Mouse (Mus musculus) megakaryocyte progenitor cell, adult 5-6 weeks (primary cell): Measurements from ENCODE around the gene Pfn1. TPM values are rescaled to one million over a fixed set of nuclear protein-coding genes. Genes with fewer than 3 reads are reported as not detected.

Experiments
- ATAC-seq: replicated peaks from 2 replicates; pipeline ENCODE4 v1.8.0; 2016; ENCODE audit warnings: mild to moderate bottlenecking, moderate TSS enrichment, inconsistent platforms; ENCODE audit not compliant: poor library complexity
- total RNA-seq, 2 experiments: library from RNA; stranded (forward) in 1 of 2; stranded (reverse) in 1 of 2; fragments of 157-497, 149-512 nt in 1 of 2; fragments of 200-1000 nt in 1 of 2; gene quantifications; 2 replicates each; pipeline versions ENCODE4 v1.2.3 to v1.2.4; 2015 to 2017

Gene Pfn1
- total RNA-seq, 2 experiments from 2014 or later: 574 to 1,218 TPM

DNA sequence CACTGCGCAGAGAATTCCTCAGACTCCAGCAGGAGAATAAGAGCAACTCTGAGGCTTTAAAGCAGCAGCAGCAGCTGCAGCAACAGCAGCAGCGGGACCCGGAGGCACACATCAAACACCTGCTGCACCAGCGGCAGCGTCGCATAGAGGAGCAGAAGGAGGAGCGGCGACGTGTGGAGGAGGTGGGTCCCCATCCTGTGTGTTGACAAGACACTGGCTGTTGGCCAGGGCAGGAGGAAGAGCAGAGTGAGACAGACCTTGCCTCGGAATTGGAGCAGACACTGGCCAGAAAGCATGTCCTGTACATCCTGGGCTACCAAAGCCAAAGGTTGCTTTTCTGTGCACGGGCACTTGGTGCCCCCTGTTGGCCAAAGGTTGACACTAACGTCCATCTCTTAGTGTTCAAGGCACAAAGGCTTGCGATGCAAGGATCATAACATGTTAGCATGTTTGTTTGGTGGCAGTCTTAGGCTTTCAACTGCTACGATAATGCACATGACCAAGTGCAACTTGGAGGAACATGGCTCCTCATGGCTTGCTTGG lies 49.3 kb downstream of the Pfn1 start:
- ATAC-seq: peak; percentile 86

Other genes with a start within 250 kb of the Pfn1 start
- gene Pelp1, start 244.6 kb downstream of the Pfn1 start, total RNA-seq (2015): 27.1 and 28.4 TPM in 2 replicates
- gene Pelp1, start 244.6 kb downstream of the Pfn1 start, total RNA-seq (2017): 9.5 and 16.8 TPM in 2 replicates
- gene Arrb2, start 222.0 kb downstream of the Pfn1 start, total RNA-seq (2015): 43.9 and 47.7 TPM in 2 replicates
- gene Arrb2, start 222.0 kb downstream of the Pfn1 start, total RNA-seq (2017): 31.4 and 48.0 TPM in 2 replicates
- 36.7 and 37.1 TPM in 2 replicates for gene Med11, start 202.7 kb downstream of the Pfn1 start, total RNA-seq (2015)
- gene Med11, start 202.7 kb downstream of the Pfn1 start, total RNA-seq (2017): 37.0 and 40.2 TPM in 2 replicates
- not detected in 2 replicates for gene Zmynd15, start 195.2 kb downstream of the Pfn1 start, total RNA-seq (2015)
- gene Zmynd15, start 195.2 kb downstream of the Pfn1 start, total RNA-seq (2017): 0.25 TPM in 1 of 2 replicates, not detected in the other
- 0.29 and 0.67 TPM in 2 replicates for gene Cxcl16, start 194.7 kb downstream of the Pfn1 start, total RNA-seq (2015)
- 0.24 TPM in 1 of 2 replicates, not detected in the other for gene Cxcl16, start 194.7 kb downstream of the Pfn1 start, total RNA-seq (2017)
- gene Tm4sf5, start 149.4 kb downstream of the Pfn1 start, total RNA-seq (2015): not detected in 2 replicates
- not detected in 2 replicates for gene Tm4sf5, start 149.4 kb downstream of the Pfn1 start, total RNA-seq (2017)
- gene Vmo1, start 140.0 kb downstream of the Pfn1 start, total RNA-seq (2015): not detected in 2 replicates
- not detected in 2 replicates for gene Vmo1, start 140.0 kb downstream of the Pfn1 start, total RNA-seq (2017)
- not detected in 2 replicates for gene Gltpd2, start 135.4 kb downstream of the Pfn1 start, total RNA-seq (2015)
- not detected in 2 replicates for gene Gltpd2, start 135.4 kb downstream of the Pfn1 start, total RNA-seq (2017)
- 141 and 153 TPM in 2 replicates for gene Psmb6, start 129.3 kb downstream of the Pfn1 start, total RNA-seq (2015)
- gene Psmb6, start 129.3 kb downstream of the Pfn1 start, total RNA-seq (2017): 272 and 309 TPM in 2 replicates
- gene Gm40193, start 121.7 kb downstream of the Pfn1 start, total RNA-seq (2015): not detected in 2 replicates
- not detected in 2 replicates for gene Gm40193, start 121.7 kb downstream of the Pfn1 start, total RNA-seq (2017)
- 0.07 and 0.90 TPM in 2 replicates for gene Pld2, start 114.6 kb downstream of the Pfn1 start, total RNA-seq (2015)
- gene Pld2, start 114.6 kb downstream of the Pfn1 start, total RNA-seq (2017): 0.25 and 0.81 TPM in 2 replicates
- 14.4 and 18.0 TPM in 2 replicates for gene Mink1, start 91.8 kb downstream of the Pfn1 start, total RNA-seq (2015)
- 12.5 and 16.5 TPM in 2 replicates for gene Mink1, start 91.8 kb downstream of the Pfn1 start, total RNA-seq (2017)
- gene 4930544D05Rik, start 38.8 kb downstream of the Pfn1 start, total RNA-seq (2015): not detected in 2 replicates
- not detected in 2 replicates for gene 4930544D05Rik, start 38.8 kb downstream of the Pfn1 start, total RNA-seq (2017)
- not detected in 2 replicates for gene Chrne, start 35.4 kb downstream of the Pfn1 start, total RNA-seq (2015)
- 0.17 TPM in 1 of 2 replicates, not detected in the other for gene Chrne, start 35.4 kb downstream of the Pfn1 start, total RNA-seq (2017)
- gene Gp1ba, start 15.5 kb downstream of the Pfn1 start, total RNA-seq (2015): 0.66 and 2.3 TPM in 2 replicates
- gene Gp1ba, start 15.5 kb downstream of the Pfn1 start, total RNA-seq (2017): 0.08 and 0.20 TPM in 2 replicates
- 39.3 and 44.8 TPM in 2 replicates for gene Rnf167, start 7.4 kb downstream of the Pfn1 start, total RNA-seq (2015)
- gene Rnf167, start 7.4 kb downstream of the Pfn1 start, total RNA-seq (2017): 30.7 and 37.4 TPM in 2 replicates
- 59.5 and 73.9 TPM in 2 replicates for gene Slc25a11, start 7.2 kb downstream of the Pfn1 start, total RNA-seq (2015)
- gene Slc25a11, start 7.2 kb downstream of the Pfn1 start, total RNA-seq (2017): 46.6 and 52.7 TPM in 2 replicates
- 4.1 and 6.2 TPM in 2 replicates for gene Eno3, start 2.6 kb upstream of the Pfn1 start, total RNA-seq (2015)
- 7.2 and 9.5 TPM in 2 replicates for gene Eno3, start 2.6 kb upstream of the Pfn1 start, total RNA-seq (2017)
- 102 and 109 TPM in 2 replicates for gene Spag7, start 14.8 kb upstream of the Pfn1 start, total RNA-seq (2015)
- 68.6 and 71.8 TPM in 2 replicates for gene Spag7, start 14.8 kb upstream of the Pfn1 start, total RNA-seq (2017)
- gene Camta2, start 33.5 kb upstream of the Pfn1 start, total RNA-seq (2015): 9.1 and 9.2 TPM in 2 replicates
- gene Camta2, start 33.5 kb upstream of the Pfn1 start, total RNA-seq (2017): 2.0 and 5.1 TPM in 2 replicates
- 0.20 TPM in 1 of 2 replicates, not detected in the other for gene Inca1, start 45.5 kb upstream of the Pfn1 start, total RNA-seq (2015)
- 0.50 TPM in 1 of 2 replicates, not detected in the other for gene Inca1, start 45.5 kb upstream of the Pfn1 start, total RNA-seq (2017)
- 1.6 and 2.0 TPM in 2 replicates for gene Kif1c, start 45.9 kb upstream of the Pfn1 start, total RNA-seq (2015)
- 4.6 and 5.9 TPM in 2 replicates for gene Kif1c, start 45.9 kb upstream of the Pfn1 start, total RNA-seq (2017)
- gene Zfp3, start 109.6 kb upstream of the Pfn1 start, total RNA-seq (2015): 1.3 and 2.1 TPM in 2 replicates
- gene Zfp3, start 109.6 kb upstream of the Pfn1 start, total RNA-seq (2017): 1.9 and 2.7 TPM in 2 replicates
- gene Scimp, start 157.9 kb upstream of the Pfn1 start, total RNA-seq (2015): 0.37 TPM in 1 of 2 replicates, not detected in the other
- gene Scimp, start 157.9 kb upstream of the Pfn1 start, total RNA-seq (2017): not detected in 2 replicates
- 19.5 and 28.2 TPM in 2 replicates for gene Rabep1, start 190.1 kb upstream of the Pfn1 start, total RNA-seq (2015)
- 30.8 and 52.6 TPM in 2 replicates for gene Rabep1, start 190.1 kb upstream of the Pfn1 start, total RNA-seq (2017)